Mouse (Mus musculus): ENCODE data around the gene H1foo.

- TF ChIP-seq CTCF (IDR thresholded peaks at IDR 0.05; ENCODE audit: low read depth) (no peak), EP300 (IDR thresholded peaks at IDR 0.05; ENCODE audit: low read depth) (no peak)
Observed at GRCm38 (mm10) chr6:115969103-115969502, 24.4 kb downstream of the H1foo start.

Data from heart, postnatal 0 days (tissue).